In the genomic region with DNA sequence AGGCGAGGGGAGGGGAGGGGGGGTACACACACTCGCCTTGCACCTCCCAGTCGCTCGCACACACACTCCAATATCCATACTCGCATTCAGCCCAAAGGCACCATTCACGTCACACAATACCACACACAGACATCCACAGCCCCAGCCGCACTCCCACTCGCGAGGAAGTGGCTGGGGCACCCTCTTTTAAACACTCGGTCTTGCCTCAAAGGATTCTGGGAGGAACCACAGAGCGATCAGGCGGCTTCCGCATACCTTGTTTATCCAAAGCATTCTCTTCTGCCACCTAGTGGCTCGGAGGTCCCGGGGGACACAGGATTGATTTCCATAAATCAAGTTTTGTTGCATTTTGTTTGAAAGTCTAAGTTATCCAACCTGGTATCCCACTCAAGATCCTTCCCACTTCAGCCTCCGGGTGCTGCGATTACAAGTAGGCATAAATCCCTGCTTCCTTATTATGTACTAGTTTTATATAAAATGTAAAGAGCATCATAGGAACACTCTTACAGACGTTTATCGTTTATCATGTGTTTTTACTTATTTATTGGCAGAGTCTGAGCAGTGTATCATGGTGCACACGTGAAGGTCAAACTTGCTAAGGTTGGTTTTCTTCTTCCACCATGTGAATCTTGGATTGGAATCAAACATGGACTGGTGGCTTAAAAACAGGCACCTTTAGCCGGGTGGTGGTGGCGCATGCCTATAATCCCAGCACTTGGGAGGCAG, we compare ENCODE assay signal across 8 mouse cellular contexts. TPM values are rescaled to one million over a fixed set of nuclear protein-coding genes. Genes with fewer than 3 reads are reported as not detected.
DNase-seq lines count a peak whose midpoint lies in the region; ATAC-seq and TF ChIP-seq lines count a peak whose summit lies in the region.

No protein-coding gene starts in this region.

- H3K4me1 ChIP-seq in embryonic facial prominence, embryonic 13.5 days, result no peaks in the 10 kb centered on the region; the same call in 1 of the 2 replicates
- H3K4me1 ChIP-seq in heart, adult 2 months (ENCODE audit: control insufficient read depth, insufficient read depth, low read length), result no peaks in the 10 kb centered on the region
- H3K4me1 ChIP-seq in limb, embryonic 13.5 days, result peaks cover 7% of the 10 kb centered on the region
- peaks cover 4% of the 10 kb centered on the region; the same call in 1 of the 2 replicates for H3K4me1 ChIP-seq in midbrain, embryonic 16.5 days (ENCODE audit: control insufficient read depth, insufficient read depth, low read length)

- no peaks in the 10 kb centered on the region for H3K9me3 ChIP-seq in embryonic facial prominence, embryonic 13.5 days
- no peaks in the 10 kb centered on the region for H3K9me3 ChIP-seq in limb, embryonic 13.5 days
- H3K9me3 ChIP-seq in midbrain, embryonic 16.5 days (replicated peaks; ENCODE audit: control insufficient read depth, low read length, poor library complexity, severe bottlenecking), result no peaks in the 10 kb centered on the region

- DNase-seq in 3134 (ENCODE audit: extremely low read depth, insufficient read length, low spot score), result peak; percentile 82
- peak; percentile 92 to 94 for DNase-seq in adrenal gland, postnatal 36 days
- peak; percentile 91 to 92 for DNase-seq in heart, adult 2 months
- peak; percentile 93 to 95 for DNase-seq in kidney, adult 8-10 months
- DNase-seq in spleen, postnatal 10 days (ENCODE audit: low spot score in 2 of 2), result peak; percentile 93 to 96

- 14% methylated on average over 22 of the region's 22 CpGs for WGBS in embryonic facial prominence, embryonic 13.5 days
- WGBS in heart, adult 2 months, result 16% methylated on average over 22 of the region's 22 CpGs
- 19% methylated on average over 18 of the region's 22 CpGs for WGBS in limb, embryonic 13.5 days
- 17% methylated on average over 22 of the region's 22 CpGs for WGBS in midbrain, embryonic 16.5 days

- TF ChIP-seq CTCF in heart, adult 2 months (IDR thresholded peaks at IDR 0.05), result peak; percentile 96

- peak overlapping the region; percentile 83 for H3K4me3 ChIP-seq in embryonic facial prominence, embryonic 13.5 days
- H3K4me3 ChIP-seq in heart, adult 2 months, result peak overlapping the region; percentile 88
- H3K4me3 ChIP-seq in limb, embryonic 13.5 days, result peak overlapping the region; percentile 82
- H3K4me3 ChIP-seq in midbrain, embryonic 16.5 days (ENCODE audit: low read depth, low read length), result peak overlapping the region; percentile 89

- ATAC-seq in embryonic facial prominence, embryonic 13.5 days (ENCODE audit: insufficient number of reproducible peaks, insufficient read depth, low FRiP score, low TSS enrichment, low read depth), result peak; percentile 95
- ATAC-seq in limb, embryonic 13.5 days (ENCODE audit: low FRiP score, low read depth), result peak; percentile 96
- peak; percentile 97 for ATAC-seq in midbrain, embryonic 16.5 days

- peak overlapping the region; percentile 96 for H3K9ac ChIP-seq in embryonic facial prominence, embryonic 13.5 days
- H3K9ac ChIP-seq in heart, adult 2 months (ENCODE audit: low read depth, low read length), result peak overlapping the region; percentile 99
- H3K9ac ChIP-seq in limb, embryonic 13.5 days, result peak overlapping the region; percentile 94
- H3K9ac ChIP-seq in midbrain, embryonic 16.5 days (ENCODE audit: low read depth, low read length), result peak overlapping the region; percentile 99

- peak; percentile 100 for TF ChIP-seq POLR2A in heart, adult 2 months (IDR thresholded peaks at IDR 0.05; ENCODE audit: insufficient read depth, low read depth, low read length)

- peak overlapping the region; percentile 69 for H3K4me2 ChIP-seq in embryonic facial prominence, embryonic 13.5 days
- H3K4me2 ChIP-seq in limb, embryonic 13.5 days (replicated peaks), result peak overlapping the region; percentile 83
- peak overlapping the region; percentile 69 for H3K4me2 ChIP-seq in midbrain, embryonic 16.5 days (ENCODE audit: low read length)

- no peaks in the 10 kb centered on the region for H3K27me3 ChIP-seq in embryonic facial prominence, embryonic 13.5 days
- no peaks in the 10 kb centered on the region for H3K27me3 ChIP-seq in heart, adult 2 months (ENCODE audit: control insufficient read depth, insufficient read depth, low read length)
- no peaks in the 10 kb centered on the region for H3K27me3 ChIP-seq in limb, embryonic 13.5 days
- no peaks in the 10 kb centered on the region for H3K27me3 ChIP-seq in midbrain, embryonic 16.5 days (ENCODE audit: control insufficient read depth, insufficient read depth, low read depth, low read length)

- peak; percentile 96 for TF ChIP-seq EP300 in heart, adult 2 months (IDR thresholded peaks at IDR 0.05; ENCODE audit: insufficient read depth, low read depth, low read length)

- no peaks in the 10 kb centered on the region for H3K79me2 ChIP-seq in heart, adult 2 months (replicated peaks; ENCODE audit: control insufficient read depth, insufficient read depth, low read length)

- intact Hi-C loops in heart, adult 2 months (cut with DNase I), result no loop called here

- peaks cover 26% of the 10 kb centered on the region for H3K36me3 ChIP-seq in embryonic facial prominence, embryonic 13.5 days
- H3K36me3 ChIP-seq in heart, adult 2 months (ENCODE audit: control insufficient read depth, insufficient read depth, low read length), result no peaks in the 10 kb centered on the region; the same call in 1 of the 2 replicates
- peaks cover 27% of the 10 kb centered on the region for H3K36me3 ChIP-seq in limb, embryonic 13.5 days
- peaks cover 23% of the 10 kb centered on the region for H3K36me3 ChIP-seq in midbrain, embryonic 16.5 days (ENCODE audit: control insufficient read depth, insufficient read depth, low read length)

- peak overlapping the region; percentile 92 for H3K27ac ChIP-seq in embryonic facial prominence, embryonic 13.5 days
- H3K27ac ChIP-seq in heart, adult 2 months, result peak overlapping the region; percentile 89
- H3K27ac ChIP-seq in limb, embryonic 13.5 days, result peak overlapping the region; percentile 86
- H3K27ac ChIP-seq in midbrain, embryonic 16.5 days (ENCODE audit: low read length), result peak overlapping the region; percentile 95

RNA-seq across cellular contexts. Expression of gene Tmem167b, which starts 7.5 kb away (rescaled TPM):
- 10 to 100 TPM; 55.1 to 65.9 TPM for total RNA-seq in adrenal gland, postnatal 36 days (2021)
- polyA plus RNA-seq in embryonic facial prominence, embryonic 13.5 days (2015; fragmentation: Nextera tagmentation; extraction: Ambion mirVana), result 45.5 and 46.3 TPM in 2 replicates
- total RNA-seq in heart, adult 2 months (2021), result 10 to 100 TPM; 25.5 to 28.4 TPM
- 6.3 and 8.3 TPM in 2 replicates for polyA plus RNA-seq in heart, adult 2 months (2012; rRNA removed)
- polyA plus RNA-seq in limb, embryonic 13.5 days (2015; fragmentation: Nextera tagmentation; extraction: Ambion mirVana), result 46.4 and 47.8 TPM in 2 replicates
- polyA plus RNA-seq in midbrain, embryonic 16.5 days (2015; fragmentation: Nextera tagmentation; extraction: Ambion mirVana), result 55.8 and 60.3 TPM in 2 replicates

RNA-seq across cellular contexts. Expression of gene Taf13, which starts 16.7 kb away (rescaled TPM):
- 10 to 100 TPM; 29.2 to 36.0 TPM for total RNA-seq in adrenal gland, postnatal 36 days (2021)
- 43.3 and 53.2 TPM in 2 replicates for polyA plus RNA-seq in embryonic facial prominence, embryonic 13.5 days (2015; fragmentation: Nextera tagmentation; extraction: Ambion mirVana)
- 10 to 100 TPM; 11.1 to 14.4 TPM for total RNA-seq in heart, adult 2 months (2021)
- 4.5 and 7.5 TPM in 2 replicates for polyA plus RNA-seq in heart, adult 2 months (2012; rRNA removed)
- 42.1 and 42.3 TPM in 2 replicates for polyA plus RNA-seq in limb, embryonic 13.5 days (2015; fragmentation: Nextera tagmentation; extraction: Ambion mirVana)
- polyA plus RNA-seq in midbrain, embryonic 16.5 days (2015; fragmentation: Nextera tagmentation; extraction: Ambion mirVana), result 55.5 and 59.1 TPM in 2 replicates

RNA-seq across cellular contexts. Expression of gene 5330417C22Rik, which starts 18.4 kb away (rescaled TPM):
- total RNA-seq in adrenal gland, postnatal 36 days (2021), result 1 to 10 TPM; 1.7 to 5.3 TPM
- polyA plus RNA-seq in embryonic facial prominence, embryonic 13.5 days (2015; fragmentation: Nextera tagmentation; extraction: Ambion mirVana), result 0.65 and 2.0 TPM in 2 replicates
- total RNA-seq in heart, adult 2 months (2021), result under 1 TPM in 1 of 2 experiments, not detected in 1; 0.07 TPM
- polyA plus RNA-seq in heart, adult 2 months (2012; rRNA removed), result 0.59 and 1.8 TPM in 2 replicates
- 0.66 and 1.0 TPM in 2 replicates for polyA plus RNA-seq in limb, embryonic 13.5 days (2015; fragmentation: Nextera tagmentation; extraction: Ambion mirVana)
- polyA plus RNA-seq in midbrain, embryonic 16.5 days (2015; fragmentation: Nextera tagmentation; extraction: Ambion mirVana), result 20.8 and 21.5 TPM in 2 replicates

RNA-seq across cellular contexts. Expression of gene 1700013F07Rik, which starts 20.8 kb away (rescaled TPM):
- not detected for total RNA-seq in adrenal gland, postnatal 36 days (2021)
- polyA plus RNA-seq in embryonic facial prominence, embryonic 13.5 days (2015; fragmentation: Nextera tagmentation; extraction: Ambion mirVana), result not detected in 2 replicates
- total RNA-seq in heart, adult 2 months (2021), result not detected
- polyA plus RNA-seq in heart, adult 2 months (2012; rRNA removed), result 0.86 TPM in 1 of 2 replicates, not detected in the other
- not detected in 2 replicates for polyA plus RNA-seq in limb, embryonic 13.5 days (2015; fragmentation: Nextera tagmentation; extraction: Ambion mirVana)
- polyA plus RNA-seq in midbrain, embryonic 16.5 days (2015; fragmentation: Nextera tagmentation; extraction: Ambion mirVana), result 3.1 and 4.4 TPM in 2 replicates

RNA-seq across cellular contexts. Expression of gene Wdr47, which starts 36.3 kb away (rescaled TPM):
- 10 to 100 TPM in 1 of 2 experiments, 1 to 10 TPM in 1; 8.0 to 12.3 TPM for total RNA-seq in adrenal gland, postnatal 36 days (2021)
- polyA plus RNA-seq in embryonic facial prominence, embryonic 13.5 days (2015; fragmentation: Nextera tagmentation; extraction: Ambion mirVana), result 14.9 and 17.5 TPM in 2 replicates
- total RNA-seq in heart, adult 2 months (2021), result 1 to 10 TPM; 8.2 to 9.2 TPM
- polyA plus RNA-seq in heart, adult 2 months (2012; rRNA removed), result 3.7 and 7.0 TPM in 2 replicates
- 12.4 and 12.6 TPM in 2 replicates for polyA plus RNA-seq in limb, embryonic 13.5 days (2015; fragmentation: Nextera tagmentation; extraction: Ambion mirVana)
- polyA plus RNA-seq in midbrain, embryonic 16.5 days (2015; fragmentation: Nextera tagmentation; extraction: Ambion mirVana), result 124 and 128 TPM in 2 replicates

Comparison
In these comparisons a context has a peak if more than half of its experiments do, and no peak if none do; other contexts are left out.
1. Peak in every context shown above with its lines: DNase-seq, ATAC-seq, H3K4me3 ChIP-seq and H3K27ac ChIP-seq.